7 mouse cellular contexts compared by ENCODE assay signal in genomic region chr19:57315013-57315565, GRCm38 (mm10). TPM values are rescaled to one million over a fixed set of nuclear protein-coding genes. Genes with fewer than 3 reads are reported as not detected.
DNase-seq lines count a peak whose midpoint lies in the region; ATAC-seq and TF ChIP-seq lines count a peak whose summit lies in the region.

No protein-coding gene starts in this region.

- no peak for TF ChIP-seq CTCF in lung, postnatal 0 days (IDR thresholded peaks at IDR 0.05)

- 38% methylated on average over 11 of the region's 11 CpGs for WGBS in lung, postnatal 0 days
- 40% methylated on average over 11 of the region's 11 CpGs for WGBS in forebrain, embryonic 11.5 days
- WGBS in limb, embryonic 14.5 days: 43% methylated on average over 11 of the region's 11 CpGs
- WGBS in stomach, embryonic 15.5 days: 33% methylated on average over 11 of the region's 11 CpGs

- H3K36me3 ChIP-seq in lung, postnatal 0 days (ENCODE audit: insufficient read depth, low read length): no peaks in the 10 kb centered on the region
- no peaks in the 10 kb centered on the region for H3K36me3 ChIP-seq in forebrain, embryonic 11.5 days (ENCODE audit: control insufficient read depth, insufficient read depth, low read length)
- H3K36me3 ChIP-seq in limb, embryonic 14.5 days (ENCODE audit: control insufficient read depth, insufficient read depth, low read length): no peaks in the 10 kb centered on the region
- H3K36me3 ChIP-seq in stomach, embryonic 15.5 days: no peaks in the 10 kb centered on the region

- H3K4me1 ChIP-seq in lung, postnatal 0 days (ENCODE audit: insufficient read depth, low read depth, low read length): peaks cover 10% of the 10 kb centered on the region; the same call in 1 of the 2 replicates
- H3K4me1 ChIP-seq in forebrain, embryonic 11.5 days (replicated peaks; ENCODE audit: control insufficient read depth, insufficient read depth, low read length): peaks cover 5% of the 10 kb centered on the region
- peaks cover 10% of the 10 kb centered on the region for H3K4me1 ChIP-seq in limb, embryonic 14.5 days (ENCODE audit: control insufficient read depth, insufficient read depth, low read length)
- peaks cover 10% of the 10 kb centered on the region; the same call in 1 of the 2 replicates for H3K4me1 ChIP-seq in stomach, embryonic 15.5 days

- H3K9me3 ChIP-seq in lung, postnatal 0 days (ENCODE audit: low read length): no peaks in the 10 kb centered on the region
- H3K9me3 ChIP-seq in forebrain, embryonic 11.5 days (ENCODE audit: control insufficient read depth, low read length): no peaks in the 10 kb centered on the region
- H3K9me3 ChIP-seq in limb, embryonic 14.5 days (ENCODE audit: control insufficient read depth, low read length): no peaks in the 10 kb centered on the region
- H3K9me3 ChIP-seq in stomach, embryonic 15.5 days: no peaks in the 10 kb centered on the region

- peak overlapping the region; percentile 65 for H3K9ac ChIP-seq in lung, postnatal 0 days (replicated peaks; ENCODE audit: low read depth)
- H3K9ac ChIP-seq in forebrain, embryonic 11.5 days (ENCODE audit: low read length): peak overlapping the region; percentile 57
- H3K9ac ChIP-seq in limb, embryonic 14.5 days (ENCODE audit: low read depth, low read length, severe bottlenecking): peak overlapping the region; percentile 59
- peak overlapping the region; percentile 51 for H3K9ac ChIP-seq in stomach, embryonic 15.5 days

- H3K27ac ChIP-seq in lung, postnatal 0 days (ENCODE audit: low read length): 0 out of 2 replicates have a peak overlapping the region, but pooled peaks have one; percentile 71
- no peak overlapping the region for H3K27ac ChIP-seq in forebrain, embryonic 11.5 days (ENCODE audit: low read depth, low read length)
- no peak overlapping the region for H3K27ac ChIP-seq in limb, embryonic 14.5 days (replicated peaks; ENCODE audit: low read depth, low read length)
- H3K27ac ChIP-seq in stomach, embryonic 15.5 days: peak overlapping the region; percentile 45; the same call in 1 of the 2 replicates

- TF ChIP-seq POLR2A in limb, embryonic 14.5 days (IDR thresholded peaks at IDR 0.05; ENCODE audit: borderline replicate concordance, extremely low read depth, insufficient read depth, insufficient read length): no peak

- peak overlapping the region; percentile 61 for H3K4me3 ChIP-seq in lung, postnatal 0 days (ENCODE audit: low read depth, low read length)
- peak overlapping the region; percentile 49 for H3K4me3 ChIP-seq in forebrain, embryonic 11.5 days (ENCODE audit: low read depth, low read length)
- H3K4me3 ChIP-seq in limb, embryonic 14.5 days (replicated peaks; ENCODE audit: low read length): peak overlapping the region; percentile 49
- H3K4me3 ChIP-seq in stomach, embryonic 15.5 days (replicated peaks): peak overlapping the region; percentile 55

- no peak for DNase-seq in lung, postnatal 0 days (ENCODE audit: low spot score)
- no peak for DNase-seq in lung, postnatal 25 days (ENCODE audit: low spot score)
- no peak for DNase-seq in forebrain, embryonic 11.5 days (ENCODE audit: low spot score)
- no peak for DNase-seq in limb, embryonic 14.5 days (ENCODE audit: low spot score)
- no peak for DNase-seq in urinary bladder, adult 2 months (ENCODE audit: low spot score)

- no peak for ATAC-seq in lung, postnatal 0 days
- ATAC-seq in forebrain, embryonic 11.5 days (replicated peaks; ENCODE audit: low FRiP score): no peak
- ATAC-seq in limb, embryonic 14.5 days (ENCODE audit: low FRiP score, low read depth): no peak
- ATAC-seq in stomach, embryonic 15.5 days (ENCODE audit: insufficient read depth, low FRiP score, low read depth): peak; percentile 32; the same call in 1 of the 2 replicates
- no peak for ATAC-seq in megakaryocyte progenitor cell, adult 5-6 weeks (replicated peaks; ENCODE audit: poor library complexity)

- H3K4me2 ChIP-seq in lung, postnatal 0 days (replicated peaks; ENCODE audit: low read depth, low read length): peak overlapping the region; percentile 93
- H3K4me2 ChIP-seq in forebrain, embryonic 11.5 days (ENCODE audit: low read depth, low read length, severe bottlenecking): peak overlapping the region; percentile 99
- peak overlapping the region; percentile 100 for H3K4me2 ChIP-seq in limb, embryonic 14.5 days (replicated peaks; ENCODE audit: low read depth, low read length, severe bottlenecking)
- peak overlapping the region; percentile 97 for H3K4me2 ChIP-seq in stomach, embryonic 15.5 days

- TF ChIP-seq EP300 in lung, postnatal 0 days (IDR thresholded peaks at IDR 0.05): no peak

- no peaks in the 10 kb centered on the region; the same call in 1 of the 2 replicates for H3K27me3 ChIP-seq in lung, postnatal 0 days (replicated peaks; ENCODE audit: insufficient read depth, low read length)
- H3K27me3 ChIP-seq in forebrain, embryonic 11.5 days (ENCODE audit: control insufficient read depth, insufficient read depth, low read length): peaks cover 15% of the 10 kb centered on the region
- peaks cover 28% of the 10 kb centered on the region; the same call in 1 of the 2 replicates for H3K27me3 ChIP-seq in limb, embryonic 14.5 days (ENCODE audit: control insufficient read depth, insufficient read depth, low read length)
- H3K27me3 ChIP-seq in stomach, embryonic 15.5 days (replicated peaks): no peaks in the 10 kb centered on the region

RNA-seq across cellular contexts. Expression of gene Ablim1, which starts 0.4 kb away (rescaled TPM):
- polyA plus RNA-seq in lung, postnatal 0 days (2015; fragmentation: Nextera tagmentation; extraction: Ambion mirVana): 50.1 and 50.7 TPM in 2 replicates
- 17.0 and 19.9 TPM in 2 replicates for polyA plus RNA-seq in forebrain, embryonic 11.5 days (2014; fragmentation: Nextera tagmentation; extraction: Ambion mirVana)
- polyA plus RNA-seq in limb, embryonic 14.5 days (2012; rRNA removed): 22.9 and 30.6 TPM in 2 replicates
- 72.1 and 76.9 TPM in 2 replicates for polyA plus RNA-seq in limb, embryonic 14.5 days (2014; fragmentation: Nextera tagmentation; extraction: Ambion mirVana)
- polyA plus RNA-seq in stomach, embryonic 15.5 days (2015; fragmentation: Nextera tagmentation; extraction: Ambion mirVana): 41.0 and 41.2 TPM in 2 replicates
- 6.1 and 7.0 TPM in 2 replicates for total RNA-seq in megakaryocyte progenitor cell, adult 5-6 weeks (2015)
- total RNA-seq in megakaryocyte progenitor cell, adult 5-6 weeks (2017): 6.7 and 8.1 TPM in 2 replicates
- polyA plus RNA-seq in urinary bladder, adult 2 months (2012; rRNA removed): 24.3 and 40.2 TPM in 2 replicates

RNA-seq across cellular contexts. Expression of gene Fam160b1, which starts 45.4 kb away (rescaled TPM):
- 14.7 and 14.9 TPM in 2 replicates for polyA plus RNA-seq in lung, postnatal 0 days (2015; fragmentation: Nextera tagmentation; extraction: Ambion mirVana)
- 14.0 and 14.5 TPM in 2 replicates for polyA plus RNA-seq in forebrain, embryonic 11.5 days (2014; fragmentation: Nextera tagmentation; extraction: Ambion mirVana)
- 23.0 and 26.5 TPM in 2 replicates for polyA plus RNA-seq in limb, embryonic 14.5 days (2012; rRNA removed)
- polyA plus RNA-seq in limb, embryonic 14.5 days (2014; fragmentation: Nextera tagmentation; extraction: Ambion mirVana): 19.3 and 21.5 TPM in 2 replicates
- 13.9 and 14.3 TPM in 2 replicates for polyA plus RNA-seq in stomach, embryonic 15.5 days (2015; fragmentation: Nextera tagmentation; extraction: Ambion mirVana)
- 18.8 and 23.0 TPM in 2 replicates for total RNA-seq in megakaryocyte progenitor cell, adult 5-6 weeks (2015)
- total RNA-seq in megakaryocyte progenitor cell, adult 5-6 weeks (2017): 12.7 and 13.2 TPM in 2 replicates
- 13.9 and 17.3 TPM in 2 replicates for polyA plus RNA-seq in urinary bladder, adult 2 months (2012; rRNA removed)

Comparison
In these comparisons a context has a peak if more than half of its experiments do, and no peak if none do; other contexts are left out.
1. H3K27ac ChIP-seq: peak in lung, postnatal 0 days (single experiment) and stomach, embryonic 15.5 days (single experiment); none in forebrain, embryonic 11.5 days (single experiment) and limb, embryonic 14.5 days (single experiment).
2. Peak in every context shown above with its lines, with median percentiles within 50 percentile points of each other: H3K4me2 ChIP-seq, H3K4me3 ChIP-seq and H3K9ac ChIP-seq.